Mouse (Mus musculus) heart, postnatal 14 days (tissue): ENCODE measurements around the gene Cfap99. TPM values are rescaled to one million over a fixed set of nuclear protein-coding genes. Genes with fewer than 3 reads are reported as not detected.

Source experiments
- DNase-seq, 2 experiments: peaks; one replicate each; pipeline ENCODE4 v3.0.0; 2021 to 2022
- intact Hi-C: fragments of 180-260 bp; cut with DNase I; formaldehyde crosslinking; loops from one replicate; pipeline ENCODE4 v1.15.1; 2025
- total RNA-seq, 2 experiments: library from RNA; stranded (reverse); gene quantifications; 2 replicates each; pipeline ENCODE4 v1.2.3; 2021

Gene Cfap99
- total RNA-seq, 2 experiments from 2014 or later: not detected

GRCm38 (mm10) chr5:34326249-34326691 is 37.9 kb downstream of the Cfap99 start:
- intact Hi-C loops: no loop called here
- DNase-seq: peak in 1 of 2 experiments; percentile 10

GRCm38 (mm10) chr5:34326875-34327576 is 38.6 kb downstream of the Cfap99 start:
- intact Hi-C loops: no loop called here
- peak; percentile 19 to 25 for DNase-seq

GRCm38 (mm10) chr5:34330136-34330535 is 41.7 kb downstream of the Cfap99 start:
- intact Hi-C loops: loop anchor here (10.0 kb wide), 1 partner anchor 115 kb away; no protein-coding TSS in a partner anchor
- no peak for DNase-seq

- intact Hi-C loops: loop anchor here (10.0 kb wide), 1 partner anchor 119 kb away; no protein-coding TSS in a partner anchor
- DNase-seq: no peak
Measured at GRCm38 (mm10) chr5:34334081-34334480, 45.7 kb downstream of the Cfap99 start.

DNA sequence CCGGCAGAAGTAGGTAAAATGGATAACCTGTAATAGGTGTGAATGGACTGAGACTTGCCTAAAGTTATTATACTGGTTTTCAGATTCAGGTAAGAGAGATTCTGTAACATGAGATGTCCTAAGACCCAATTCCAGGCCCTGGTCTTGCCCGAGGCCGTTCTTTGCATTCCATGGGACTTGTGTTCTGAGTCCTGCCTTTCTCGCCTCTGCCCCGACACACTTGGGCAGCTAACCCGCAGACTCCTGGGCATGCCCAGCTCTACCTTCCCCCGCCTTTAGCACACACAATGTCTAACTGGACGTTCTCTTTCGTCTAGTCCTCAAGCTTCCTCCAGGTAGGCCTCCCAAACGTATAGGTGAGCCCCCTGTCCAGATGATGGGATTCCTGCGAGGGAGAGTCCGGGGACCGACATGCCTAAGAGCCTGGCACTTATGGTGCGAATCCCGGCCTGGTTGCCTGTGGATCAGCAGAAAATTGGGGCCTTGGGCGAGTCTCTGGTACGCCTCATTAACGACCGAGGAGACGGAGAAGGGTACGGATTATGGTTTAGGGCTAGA is 47.2 kb downstream of the Cfap99 start:
- no peak for DNase-seq
- intact Hi-C loops: loop anchor here (10.0 kb wide), 1 partner anchor 121 kb away; no protein-coding TSS in a partner anchor

- DNase-seq: peak; percentile 98 to 99
- intact Hi-C loops: loop anchor here (10.0 kb wide), 1 partner anchor 121 kb away; no protein-coding TSS in a partner anchor
Measured at GRCm38 (mm10) chr5:34336097-34336774, 47.8 kb downstream of the Cfap99 start, which contains the start of gene Rnf4. Rnf4 (plus strand) TSS chr5:34336289.

GRCm38 (mm10) chr5:34336775-34337450 is 48.5 kb downstream of the Cfap99 start:
- peak; percentile 50 to 58 for DNase-seq
- intact Hi-C loops: loop anchor here (10.0 kb wide), 1 partner anchor 122 kb away; no protein-coding TSS in a partner anchor

DNA sequence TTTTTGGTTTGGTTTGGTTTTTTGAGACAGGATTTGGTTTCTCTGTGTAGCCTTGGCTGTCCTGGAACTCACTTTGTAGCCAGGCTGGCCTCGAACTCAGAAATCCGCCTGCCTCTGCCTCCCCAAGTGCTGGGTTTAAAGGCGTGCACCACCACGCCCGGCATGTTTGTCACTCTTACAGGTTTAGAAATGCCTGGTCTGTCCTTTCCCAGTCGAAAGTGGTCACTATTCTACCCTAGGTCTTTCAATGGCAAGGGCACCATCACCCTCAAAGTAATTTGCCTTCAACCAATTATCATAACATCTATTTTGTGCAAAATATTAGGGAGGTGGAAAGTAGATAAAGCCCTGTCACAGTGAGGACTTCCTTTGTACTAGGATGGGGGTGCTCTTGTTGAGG is 51.8 kb downstream of the Cfap99 start:
- DNase-seq: no peak
- intact Hi-C loops: no loop called here

DNA sequence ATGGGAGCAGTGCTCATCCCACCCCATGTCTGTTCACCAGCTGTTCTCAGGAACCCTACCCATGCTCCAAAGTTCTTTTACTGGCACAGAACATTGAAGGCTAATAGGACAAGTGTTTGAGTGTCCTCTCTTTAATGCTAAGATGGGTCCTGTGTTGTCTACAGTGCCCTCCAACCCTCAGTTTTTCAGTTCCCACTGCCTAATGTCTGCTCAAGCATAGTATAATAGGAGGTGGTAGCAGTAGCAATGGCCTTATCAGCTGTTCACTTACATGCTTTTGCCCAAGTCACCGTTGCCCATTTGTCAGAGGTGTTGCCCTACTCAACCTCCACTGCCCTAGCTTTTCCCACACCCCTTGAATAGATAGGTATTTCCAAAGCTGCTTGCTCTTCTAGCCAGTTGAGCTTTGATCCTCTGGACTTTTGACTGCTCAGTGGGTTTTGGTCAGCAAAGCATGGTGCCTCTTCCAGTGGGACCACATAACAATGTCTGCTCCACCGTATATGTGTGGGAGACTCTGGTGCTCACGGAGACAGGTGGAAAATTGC is 63.8 kb downstream of the Cfap99 start:
- no peak for DNase-seq
- intact Hi-C loops: no loop called here

GRCm38 (mm10) chr5:34360261-34360660 is 71.9 kb downstream of the Cfap99 start:
- intact Hi-C loops: loop anchor here (10.0 kb wide), 1 partner anchor 295 kb away; no protein-coding TSS in a partner anchor
- no peak for DNase-seq

GRCm38 (mm10) chr5:34363115-34363514 is 74.7 kb downstream of the Cfap99 start:
- no peak for DNase-seq
- intact Hi-C loops: loop anchor here (10.0 kb wide), 1 partner anchor 292 kb away; no protein-coding TSS in a partner anchor

- no peak for DNase-seq
Measured at GRCm38 (mm10) chr5:34368551-34369290, 80.3 kb downstream of the Cfap99 start.

DNA sequence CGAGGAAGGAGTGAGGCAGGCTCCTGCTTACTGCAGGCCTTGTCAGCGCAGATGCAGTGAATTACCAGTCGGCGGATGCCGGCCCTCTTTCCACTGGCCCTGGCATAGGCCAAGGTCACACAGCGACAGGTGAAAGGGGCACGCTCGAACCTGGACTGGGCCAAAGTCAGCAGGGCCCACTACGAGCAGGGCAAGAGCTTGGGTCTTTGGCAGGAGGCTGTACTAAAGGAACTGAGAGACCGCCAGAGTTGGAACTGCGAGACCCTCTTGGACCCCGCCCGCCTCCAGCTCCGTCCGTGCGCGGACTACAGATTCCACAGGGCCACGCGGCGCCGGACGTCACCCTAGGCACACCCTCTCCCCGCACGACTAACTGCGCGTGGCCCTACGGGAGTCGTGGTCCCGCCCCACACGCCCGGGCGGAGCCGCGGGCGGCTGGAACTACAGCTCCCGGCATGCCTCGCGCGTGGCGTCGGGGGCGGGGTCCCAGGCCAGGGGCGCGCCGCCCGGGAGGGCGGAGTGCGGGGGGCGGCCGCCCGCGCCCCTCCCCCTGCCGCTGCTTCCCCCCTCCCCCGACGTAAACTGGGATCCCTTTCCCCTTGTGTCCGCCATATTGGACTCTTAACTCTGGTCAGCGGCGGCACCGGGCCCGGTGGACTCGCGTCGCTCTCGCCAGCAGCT is 81.1 kb downstream of the Cfap99 start, which contains the start of gene Fam193a:
Fam193a (plus strand) TSS at position 593 of the 681 bp plus-strand sequence.
- intact Hi-C loops: loop anchor here (5.0 to 10.0 kb wide), 2 partner anchors 43 to 285 kb away; no protein-coding TSS in a partner anchor
- peak; percentile 99 for DNase-seq

More at GRCm38 (mm10) chr5:34368551-34369290, 80.3 kb downstream of the Cfap99 start:
- intact Hi-C loops: loop anchor here (10.0 kb wide), 1 partner anchor 286 kb away; no protein-coding TSS in a partner anchor

- intact Hi-C loops: loop anchor here (5.0 kb wide), 1 partner anchor 42 kb away; no protein-coding TSS in a partner anchor
- peak; percentile 43 to 62 for DNase-seq
Measured at GRCm38 (mm10) chr5:34370022-34370823, 81.8 kb downstream of the Cfap99 start.

GRCm38 (mm10) chr5:34370840-34371239 is 82.4 kb downstream of the Cfap99 start:
- no peak for DNase-seq
- intact Hi-C loops: loop anchor here (5.0 kb wide), 1 partner anchor 41 kb away; no protein-coding TSS in a partner anchor

DNA sequence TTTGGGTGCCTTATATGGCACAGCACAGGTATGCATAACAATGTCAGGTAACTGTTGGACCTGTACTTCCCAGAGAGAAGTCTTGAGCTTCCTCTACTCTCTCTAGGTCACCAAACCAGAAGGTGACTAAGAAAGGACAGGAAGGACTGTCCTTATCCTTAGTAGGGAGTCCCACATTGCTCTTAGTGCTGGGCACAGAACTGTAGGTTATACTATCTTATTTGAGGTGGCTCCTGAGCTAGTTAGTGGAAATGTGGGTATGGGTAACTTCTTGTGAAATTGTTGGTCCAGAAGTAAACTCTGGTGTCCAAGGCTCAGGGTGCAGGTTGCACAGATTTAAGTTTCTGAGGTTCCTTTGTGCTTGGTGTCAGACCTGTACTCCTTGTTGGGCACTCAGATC is 83.7 kb downstream of the Cfap99 start:
- DNase-seq: no peak
- intact Hi-C loops: loop anchor here (5.0 kb wide), 1 partner anchor 40 kb away; no protein-coding TSS in a partner anchor

GRCm38 (mm10) chr5:34372541-34372940 is 84.1 kb downstream of the Cfap99 start:
- no peak for DNase-seq
- intact Hi-C loops: loop anchor here (5.0 kb wide), 1 partner anchor 40 kb away; no protein-coding TSS in a partner anchor
